Mouse (Mus musculus) layer of hippocampus, adult 18-20 months (tissue): ENCODE results near the gene Paqr5. TPM values are rescaled to one million over a fixed set of nuclear protein-coding genes. Genes with fewer than 3 reads are reported as not detected.
A peak's percentile ranks its signal among the peaks of the same experiment; 100 is the strongest.

ENCODE experiments used
- DNase-seq, 2 experiments: peaks; one replicate each; pipeline ENCODE4 v3.0.0; 2022; ENCODE audit warnings: low spot score in 2 of 2
- total RNA-seq, 2 experiments: library from RNA; stranded (reverse); gene quantifications; 2 replicates each; pipeline ENCODE4 v1.2.3; 2021

Gene Paqr5
- total RNA-seq, 2 experiments from 2014 or later, result 3.3 to 4.1 TPM

- no peak for DNase-seq
Observed at GRCm38 (mm10) chr9:61911300-61912128, 115.1 kb downstream of the Paqr5 start.

GRCm38 (mm10) chr9:61910526-61911256 lies 116.0 kb downstream of the Paqr5 start:
- no peak for DNase-seq

- DNase-seq, result no peak
Observed at GRCm38 (mm10) chr9:61909633-61910032, 117.0 kb downstream of the Paqr5 start.

- DNase-seq, result no peak
Observed at GRCm38 (mm10) chr9:61908832-61909407, 117.7 kb downstream of the Paqr5 start.

GRCm38 (mm10) chr9:61908341-61908740 lies 118.3 kb downstream of the Paqr5 start:
- DNase-seq, result no peak

- DNase-seq, result no peak
Observed at GRCm38 (mm10) chr9:61907621-61908295, 118.9 kb downstream of the Paqr5 start.

- peak in 1 of 2 experiments; percentile 27 for DNase-seq
Observed at GRCm38 (mm10) chr9:61906912-61907311, 119.7 kb downstream of the Paqr5 start.

GRCm38 (mm10) chr9:61905576-61905975 lies 121.1 kb downstream of the Paqr5 start:
- no peak for DNase-seq

- no peak for DNase-seq
Observed at GRCm38 (mm10) chr9:61904201-61904600, 122.5 kb downstream of the Paqr5 start.

Other genes with a start within 250 kb of the Paqr5 start
- 1,000 to 10,000 TPM; 1,684 to 1,728 TPM for gene Rplp1, start 112.3 kb downstream of the Paqr5 start, total RNA-seq
- gene Kif23, start 80.1 kb downstream of the Paqr5 start, total RNA-seq, result 1 to 10 TPM in 1 of 2 experiments, under 1 TPM in 1; 0.58 to 1.6 TPM
- gene Glce, start 95.8 kb upstream of the Paqr5 start, total RNA-seq, result 10 to 100 TPM; 20.8 to 31.0 TPM